Mouse (Mus musculus) CH12.LX (cell line): Measurements from ENCODE around the gene Abca7. TPM values are rescaled to one million over a fixed set of nuclear protein-coding genes. Genes with fewer than 3 reads are reported as not detected.

Experiments
- DNase-seq: peaks from one replicate; pipeline ENCODE4 v3.0.0-alpha.2; 2013; ENCODE audit errors: extremely low read depth
- H3K27ac ChIP-seq: 2 replicates; pipeline ENCODE4 v1.5.1; 2012; ENCODE audit warnings: low read depth, mild to moderate bottlenecking, control low read depth, moderate library complexity; ENCODE audit not compliant: insufficient read depth
- H3K27me3 ChIP-seq: replicated peaks from 2 replicates; pipeline ENCODE3; 2012; ENCODE audit warnings: inconsistent platforms
- H3K36me3 ChIP-seq, 2 experiments: replicated peaks in 1 of 2; 2 replicates each; pipeline versions ENCODE3 to v1.6.1; 2012; ENCODE audit warnings: inconsistent platforms in 1 of 2, low read length in 1 of 2, mild to moderate bottlenecking in 1 of 2, mixed read lengths in 1 of 2, moderate library complexity in 1 of 2; ENCODE audit not compliant: control insufficient read depth in 1 of 2, insufficient read depth in 1 of 2
- H3K4me1 ChIP-seq, 2 experiments: 2 replicates each; pipeline ENCODE4 v1.6.1; 2012; ENCODE audit warnings: inconsistent platforms in 1 of 2, moderate library complexity in 1 of 2; ENCODE audit not compliant: insufficient read depth in 2 of 2, control insufficient read depth in 1 of 2
- H3K4me2 ChIP-seq: 2 replicates; pipeline ENCODE4 v1.6.1; 2012; ENCODE audit warnings: low read depth, mild to moderate bottlenecking, control low read depth; ENCODE audit not compliant: poor library complexity, insufficient read depth, severe bottlenecking
- H3K4me3 ChIP-seq, 3 experiments: fragments of 150-350 bp in 1 of 3; sonication (generic) in 1 of 3; replicated peaks in 1 of 3; 2 replicates each; pipeline versions ENCODE3 to v1.5.1; 2011 to 2012; ENCODE audit warnings: low read depth in 2 of 3, low read length in 2 of 3, mild to moderate bottlenecking in 2 of 3, moderate library complexity in 2 of 3, control low read depth in 1 of 3, improper control_type of control experiment in 1 of 3, inconsistent platforms in 1 of 3, mixed read lengths in 1 of 3; ENCODE audit not compliant: poor library complexity in 1 of 3
- H3K79me2 ChIP-seq: replicated peaks from 2 replicates; pipeline ENCODE4 v1.6.1; 2012; ENCODE audit warnings: mild to moderate bottlenecking, moderate library complexity; ENCODE audit not compliant: control insufficient read depth, poor library complexity, insufficient read depth, severe bottlenecking; ENCODE audit errors: extremely low read depth
- H3K9ac ChIP-seq: 2 replicates; pipeline ENCODE4 v1.6.1; 2012; ENCODE audit warnings: low read depth, mild to moderate bottlenecking, control low read depth, moderate library complexity; ENCODE audit not compliant: insufficient read depth
- H3K9me3 ChIP-seq: replicated peaks from 2 replicates; pipeline ENCODE3; 2012; ENCODE audit warnings: low read length, inconsistent platforms, mixed read lengths
- BHLHE40 ChIP-seq: IDR thresholded peaks from 2 replicates; pipeline ENCODE4 v1.6.1; 2011; ENCODE audit warnings: mild to moderate bottlenecking, low read depth, low read length, improper control_type of control experiment
- CHD2 ChIP-seq: IDR thresholded peaks from 2 replicates; pipeline ENCODE4 v1.6.1; 2011; ENCODE audit warnings: low read length, improper control_type of control experiment
- CTCF ChIP-seq, 2 experiments: IDR thresholded peaks in 1 of 2; conservative IDR thresholded peaks in 1 of 2; 2 replicates each; pipeline ENCODE4 v1.5.1; 2011 to 2012; ENCODE audit warnings: low read depth in 2 of 2, low read length in 2 of 2, improper control_type of control experiment in 1 of 2, inconsistent platforms in 1 of 2, mild to moderate bottlenecking in 1 of 2, moderate library complexity in 1 of 2
- E2F4 ChIP-seq: IDR thresholded peaks from 2 replicates; pipeline ENCODE4 v1.6.1; 2011; ENCODE audit warnings: low read depth, low read length, improper control_type of control experiment; ENCODE audit not compliant: insufficient replicate concordance
- ELF1 ChIP-seq: IDR thresholded peaks from 2 replicates; pipeline ENCODE4 v1.6.1; 2014; ENCODE audit warnings: low read depth, mild to moderate bottlenecking, inconsistent platforms, low read length, improper control_type of control experiment
- EP300 ChIP-seq: IDR thresholded peaks from 2 replicates; pipeline ENCODE4 v1.6.1; 2011; ENCODE audit warnings: low read length, improper control_type of control experiment
- ETS1 ChIP-seq: conservative IDR thresholded peaks from 2 replicates; pipeline ENCODE4 v1.6.1; 2012; ENCODE audit warnings: low read depth, mild to moderate bottlenecking, inconsistent platforms, low read length, improper control_type of control experiment, moderate library complexity
- HCFC1 ChIP-seq: IDR thresholded peaks from 2 replicates; pipeline ENCODE4 v1.6.1; 2012; ENCODE audit warnings: low read depth, mild to moderate bottlenecking, inconsistent platforms, low read length, improper control_type of control experiment
- IRF4 ChIP-seq: IDR thresholded peaks from 2 replicates; pipeline ENCODE4 v1.6.1; 2014; ENCODE audit warnings: low read depth, mild to moderate bottlenecking, inconsistent platforms, low read length, improper control_type of control experiment
- JUN ChIP-seq: IDR thresholded peaks from 2 replicates; pipeline ENCODE4 v1.6.1; 2011; ENCODE audit warnings: low read depth, mild to moderate bottlenecking, low read length, improper control_type of control experiment, moderate library complexity; ENCODE audit not compliant: insufficient read depth
- MXI1 ChIP-seq: IDR thresholded peaks from 2 replicates; pipeline ENCODE4 v1.6.1; 2011; ENCODE audit warnings: mild to moderate bottlenecking, low read depth, low read length, improper control_type of control experiment
- NRF1 ChIP-seq: IDR thresholded peaks from 2 replicates; pipeline ENCODE4 v1.6.1; 2014; ENCODE audit warnings: low read depth, mild to moderate bottlenecking, inconsistent platforms, low read length, improper control_type of control experiment, moderate library complexity
- PAX5 ChIP-seq: IDR thresholded peaks from 2 replicates; pipeline ENCODE4 v1.6.1; 2012; ENCODE audit warnings: low read length, inconsistent platforms, mixed read lengths
- POLR2A ChIP-seq: IDR thresholded peaks from 2 replicates; pipeline ENCODE4 v1.6.1; 2011; ENCODE audit warnings: low read depth, mild to moderate bottlenecking, improper control_type of control experiment, low read length
- POLR2AphosphoS2 ChIP-seq: IDR thresholded peaks from 2 replicates; pipeline ENCODE4 v1.6.1; 2011; ENCODE audit warnings: low read depth, low read length, improper control_type of control experiment
- RAD21 ChIP-seq: IDR thresholded peaks from 2 replicates; pipeline ENCODE4 v1.6.1; 2011; ENCODE audit warnings: low read depth, mild to moderate bottlenecking, low read length, improper control_type of control experiment, moderate library complexity
- RCOR1 ChIP-seq: conservative IDR thresholded peaks from 2 replicates; pipeline ENCODE4 v1.6.1; 2012; ENCODE audit warnings: low read depth, mild to moderate bottlenecking, inconsistent platforms, low read length, improper control_type of control experiment
- SMC3 ChIP-seq: IDR thresholded peaks from 2 replicates; pipeline ENCODE4 v1.6.1; 2011; ENCODE audit warnings: low read depth, low read length, improper control_type of control experiment
- TCF12 ChIP-seq: IDR thresholded peaks from 2 replicates; pipeline ENCODE4 v1.6.1; 2014; ENCODE audit warnings: low read depth, mild to moderate bottlenecking, inconsistent platforms, low read length, improper control_type of control experiment
- UBTF ChIP-seq: IDR thresholded peaks from 2 replicates; pipeline ENCODE4 v1.6.1; 2012; ENCODE audit warnings: low read depth, mild to moderate bottlenecking, inconsistent platforms, low read length, improper control_type of control experiment, moderate library complexity
- USF2 ChIP-seq: conservative IDR thresholded peaks from 2 replicates; pipeline ENCODE4 v1.6.1; 2011; ENCODE audit warnings: low read depth, low read length, improper control_type of control experiment
- ZC3H11A ChIP-seq: IDR thresholded peaks from 2 replicates; pipeline ENCODE4 v1.6.1; 2012; ENCODE audit warnings: low read depth, mild to moderate bottlenecking, inconsistent platforms, low read length, improper control_type of control experiment
- ZKSCAN1 ChIP-seq: IDR thresholded peaks from 2 replicates; pipeline ENCODE4 v1.6.1; 2012; ENCODE audit warnings: low read depth, inconsistent platforms, low read length, improper control_type of control experiment, borderline replicate concordance
- ZMIZ1 ChIP-seq: IDR thresholded peaks from 2 replicates; pipeline ENCODE4 v1.6.1; 2012; ENCODE audit warnings: low read depth, mild to moderate bottlenecking, inconsistent platforms, low read length, improper control_type of control experiment
- ZNF384 ChIP-seq: IDR thresholded peaks from 2 replicates; pipeline ENCODE4 v1.6.1; 2012; ENCODE audit warnings: low read depth, low read length, improper control_type of control experiment, inconsistent platforms
- dilution Hi-C: fragments of 300-500 bp; cut with MboI; formaldehyde crosslinking; loops from 2 replicates; pipeline ENCODE4 v1.14.3; 2020; ENCODE audit warnings: low sequenced_read_pairs; ENCODE audit not compliant: extremely low pct_unique_long_range_greater_than_20kb, extremely low pct_ligation_motif_present
- in situ Hi-C: fragments of 300-500 bp; cut with MboI; formaldehyde crosslinking; loops from 3 replicates; pipeline ENCODE4 v1.14.3; 2019; ENCODE audit warnings: low sequenced_read_pairs, low pct_ligation_motif_present, low pct_unique_long_range_greater_than_20kb, mixed read lengths
- polyA plus RNA-seq: library from polyadenylated mRNA; unstranded; fragments of >175 nt; gene quantifications from 2 replicates; pipeline ENCODE4 v1.2.1, GENCODE M21; 2012; ENCODE audit warnings: low read depth; ENCODE audit not compliant: insufficient read length
- total RNA-seq, 2 experiments: library from RNA; depleted of rRNA; stranded (reverse); fragments of 300-350 nt in 1 of 2; fragments of >200 nt in 1 of 2; gene quantifications; 2 replicates each; pipeline ENCODE4 v1.2.3; 2012 to 2014

The Abca7 gene
- total and polyA plus RNA-seq, 3 experiments: 2.3 to 7.0 (median 6.1) TPM

GRCm38 (mm10) chr10:79971183-79971497 lies 25.2 kb upstream of the Abca7 start:
- dilution Hi-C loops: no loop called here

DNA sequence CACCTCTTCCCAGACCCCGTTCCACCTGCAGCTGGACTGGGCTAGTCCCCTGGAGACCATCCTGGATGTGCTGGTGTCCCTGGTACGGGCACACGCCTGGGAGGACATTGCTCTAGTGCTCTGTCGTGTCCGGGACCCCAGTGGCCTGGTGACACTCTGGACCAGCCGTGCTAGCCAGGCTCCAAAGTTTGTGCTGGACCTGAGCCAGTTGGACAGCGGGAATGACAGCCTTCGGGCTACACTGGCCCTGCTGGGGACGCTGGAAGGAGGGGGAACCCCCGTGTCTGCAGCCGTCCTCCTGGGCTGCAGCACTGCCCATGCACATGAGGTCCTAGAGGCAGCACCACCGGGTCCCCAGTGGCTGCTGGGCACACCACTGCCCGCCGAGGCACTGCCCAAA lies 23.5 kb upstream of the Abca7 start:
- Histone ChIP-seq H3K79me2 (no peaks in the 10 kb centered on the region), H3K27me3 (no peaks in the 10 kb centered on the region), H3K36me3 (peaks cover 62 to 90% of the 10 kb centered on the region in 2 experiments), H3K27ac (no peak overlapping the region), H3K4me1 (no peaks in the 10 kb centered on the region), H3K4me2 (no peak overlapping the region), H3K9me3 (peaks cover 13% of the 10 kb centered on the region), H3K9ac (no peak overlapping the region), H3K4me3 (no peak overlapping the region)
- TF ChIP-seq EP300 (no peak), ZNF384 (no peak), E2F4 (no peak), JUN (no peak), USF2 (no peak), CHD2 (no peak), BHLHE40 (no peak), TCF12 (no peak), RCOR1 (no peak), ZKSCAN1 (no peak), HCFC1 (no peak), ZC3H11A (no peak), ELF1 (no peak), NRF1 (no peak), RAD21 (no peak)
- DNase-seq: no peak
- in situ Hi-C loops (no loop called here), dilution Hi-C loops (no loop called here)

More at GRCm38 (mm10) chr10:79971183-79971497, 25.2 kb upstream of the Abca7 start:
- Histone ChIP-seq H3K27ac (no peak overlapping the region), H3K9ac (no peak overlapping the region), H3K4me1 (no peaks in the 10 kb centered on the region), H3K27me3 (no peaks in the 10 kb centered on the region), H3K79me2 (no peaks in the 10 kb centered on the region), H3K4me3 (no peak overlapping the region), H3K36me3 (peaks cover 62 to 90% of the 10 kb centered on the region in 2 experiments), H3K9me3 (peaks cover 2% of the 10 kb centered on the region), H3K4me2 (no peak overlapping the region)
- in situ Hi-C loops: no loop called here
- no peak for TF ChIP-seq ZMIZ1
- TF ChIP-seq ELF1: no peak
- TF ChIP-seq HCFC1: no peak
- TF ChIP-seq CTCF (conservative IDR thresholded peaks at IDR 0.05 in 1 of 2, IDR thresholded peaks at IDR 0.05 in 1 of 2; ENCODE audit: low read depth in 2 of 2, low read length in 2 of 2): no peak
- TF ChIP-seq IRF4: no peak
- TF ChIP-seq POLR2A: no peak
- no peak for TF ChIP-seq RAD21
- no peak for TF ChIP-seq SMC3
- TF ChIP-seq MXI1: no peak
- no peak for TF ChIP-seq ETS1
- TF ChIP-seq UBTF: no peak
- TF ChIP-seq POLR2AphosphoS2: no peak
- TF ChIP-seq USF2: no peak
- no peak for TF ChIP-seq PAX5
- no peak for DNase-seq
